Mouse (Mus musculus) telencephalon, adult 2 months (tissue): Measurements from ENCODE around the gene Cyfip1.
"Not testable (repeated sequence)": the region's sequence is repeated elsewhere in the genome, so short reads cannot be mapped to it uniquely, and the experiment has no call there.

Source experiments
- DNase-seq: peaks from one replicate; pipeline ENCODE4 v3.0.0-alpha.2; 2011; ENCODE audit warnings: low read depth, low spot score

Cyfip1 gene

GRCm38 (mm10) chr7:55865044-55865443 is 23.5 kb downstream of the Cyfip1 start:
- no peak for DNase-seq

- no peak for DNase-seq
Measured at GRCm38 (mm10) chr7:55865750-55866416, 24.3 kb downstream of the Cyfip1 start.

- no peak for DNase-seq
Measured at GRCm38 (mm10) chr7:55868247-55868646, 26.7 kb downstream of the Cyfip1 start.

GRCm38 (mm10) chr7:55869220-55869619 is 27.7 kb downstream of the Cyfip1 start:
- DNase-seq: no peak

- DNase-seq: no peak
Measured at GRCm38 (mm10) chr7:55870340-55871020, 28.9 kb downstream of the Cyfip1 start.

GRCm38 (mm10) chr7:55871476-55871875 is 29.9 kb downstream of the Cyfip1 start:
- DNase-seq: no peak

- no peak for DNase-seq
Measured at GRCm38 (mm10) chr7:55874703-55875102, 33.2 kb downstream of the Cyfip1 start.

GRCm38 (mm10) chr7:55877721-55878120 is 36.2 kb downstream of the Cyfip1 start:
- no peak for DNase-seq

GRCm38 (mm10) chr7:55880882-55881281 is 39.3 kb downstream of the Cyfip1 start:
- no peak for DNase-seq

- DNase-seq: no peak
Measured at GRCm38 (mm10) chr7:55888603-55889002, 47.1 kb downstream of the Cyfip1 start.

GRCm38 (mm10) chr7:55889996-55890395 is 48.5 kb downstream of the Cyfip1 start:
- no peak for DNase-seq

GRCm38 (mm10) chr7:55890731-55891130 is 49.2 kb downstream of the Cyfip1 start:
- peak; percentile 42 for DNase-seq

- DNase-seq: peak; percentile 22
Measured at GRCm38 (mm10) chr7:55891797-55892196, 50.3 kb downstream of the Cyfip1 start.

- no peak for DNase-seq
Measured at GRCm38 (mm10) chr7:55903766-55904165, 62.2 kb downstream of the Cyfip1 start.

GRCm38 (mm10) chr7:55905449-55905848 is 63.9 kb downstream of the Cyfip1 start:
- no peak for DNase-seq

- DNase-seq: no peak
Measured at GRCm38 (mm10) chr7:55909519-55909918, 68.0 kb downstream of the Cyfip1 start.

- no peak for DNase-seq
Measured at GRCm38 (mm10) chr7:55910356-55910755, 68.8 kb downstream of the Cyfip1 start.

GRCm38 (mm10) chr7:55911371-55911770 is 69.8 kb downstream of the Cyfip1 start:
- DNase-seq: no peak

GRCm38 (mm10) chr7:55912118-55912517 is 70.6 kb downstream of the Cyfip1 start:
- DNase-seq: no peak

GRCm38 (mm10) chr7:55918365-55918764 is 76.8 kb downstream of the Cyfip1 start:
- not testable (repeated sequence) for DNase-seq

GRCm38 (mm10) chr7:55927262-55927661 is 85.7 kb downstream of the Cyfip1 start:
- no peak for DNase-seq

- DNase-seq: no peak
Measured at GRCm38 (mm10) chr7:55928649-55929048, 87.1 kb downstream of the Cyfip1 start.

GRCm38 (mm10) chr7:55935025-55935424 is 93.5 kb downstream of the Cyfip1 start:
- no peak for DNase-seq
